Mouse (Mus musculus): Measurements from ENCODE around the gene Scnn1g. TPM values are rescaled to one million over a fixed set of nuclear protein-coding genes. Genes with fewer than 3 reads are reported as not detected.

Gene Scnn1g
- polyA plus RNA-seq, 1 experiment = 0.15 TPM

- H3K36me3 ChIP-seq (replicated peaks; ENCODE audit: low read length) = no peaks in the 10 kb centered on the region
- H3K9me3 ChIP-seq = no peaks in the 10 kb centered on the region
- H3K27me3 ChIP-seq (replicated peaks) = peaks cover under 1% of the 10 kb centered on the region
- peaks cover 4% of the 10 kb centered on the region; the same call in 1 of the 2 replicates for H3K4me1 ChIP-seq
- H3K4me3 ChIP-seq (replicated peaks) = no peak overlapping the region
- TF ChIP-seq GATA1 (IDR thresholded peaks at IDR 0.05; ENCODE audit: borderline replicate concordance, low read length) (no peak), FLI1 (IDR thresholded peaks at IDR 0.05; ENCODE audit: low read length) (no peak)
Observed at GRCm38 (mm10) chr7:121805811-121806496, 71.7 kb downstream of the Scnn1g start.

- Histone ChIP-seq H3K27me3 (replicated peaks) (peaks cover 2% of the 10 kb centered on the region), H3K4me1 (peaks cover 4% of the 10 kb centered on the region; the same call in 1 of the 2 replicates), H3K4me3 (replicated peaks) (no peak overlapping the region), H3K36me3 (replicated peaks; ENCODE audit: low read length) (no peaks in the 10 kb centered on the region), H3K9me3 (no peaks in the 10 kb centered on the region)
- TF ChIP-seq GATA1 (IDR thresholded peaks at IDR 0.05; ENCODE audit: borderline replicate concordance, low read length) (no peak), FLI1 (IDR thresholded peaks at IDR 0.05; ENCODE audit: low read length) (no peak)
Observed at GRCm38 (mm10) chr7:121807726-121808580, 73.7 kb downstream of the Scnn1g start.

Other genes starting within 250 kb of the Scnn1g start
- 0.20 and 0.89 TPM in 2 replicates for gene Usp31, start 27.2 kb upstream of the Scnn1g start, polyA plus RNA-seq (2012; ENCODE audit: insufficient read depth, low replicate concordance)
- gene Scnn1b, start 130.6 kb downstream of the Scnn1g start, polyA plus RNA-seq (2012; ENCODE audit: insufficient read depth, low replicate concordance) = not detected in 2 replicates
- 2.6 and 4.4 TPM in 2 replicates for gene Cog7, start 247.2 kb downstream of the Scnn1g start, polyA plus RNA-seq (2012; ENCODE audit: insufficient read depth, low replicate concordance)